Mouse (Mus musculus) stomach, postnatal 0 days (tissue): ENCODE results near the gene Nxph4.

Experiments used
- CTCF ChIP-seq: IDR thresholded peaks from 2 replicates; pipeline ENCODE4 v1.5.1; 2016; ENCODE audit warnings: antibody characterized with exemption, low read depth, mild to moderate bottlenecking, moderate library complexity
- EP300 ChIP-seq: optimal IDR thresholded peaks from 2 replicates; pipeline ENCODE3; 2016; ENCODE audit warnings: antibody characterized with exemption

- TF ChIP-seq CTCF (no peak), EP300 (no peak)
Observed at GRCm38 (mm10) chr10:127526048-127526447, 8.3 kb downstream of the Nxph4 start.
